Mouse (Mus musculus) cerebellum, adult 2 months (tissue): ENCODE data around the gene Tmem116.

ENCODE experiments used
- CTCF ChIP-seq: fragments of 200-500 bp; IDR thresholded peaks from 2 replicates; pipeline ENCODE4 v1.5.1; 2011; ENCODE audit warnings: low read depth, mild to moderate bottlenecking, control low read depth, low read length, moderate library complexity, borderline replicate concordance; ENCODE audit not compliant: insufficient read depth
- POLR2A ChIP-seq: fragments of 200-500 bp; IDR thresholded peaks from 2 replicates; pipeline ENCODE4 v1.6.1; 2011; ENCODE audit warnings: low read length, control low read depth, borderline replicate concordance; ENCODE audit not compliant: insufficient read depth

DNA sequence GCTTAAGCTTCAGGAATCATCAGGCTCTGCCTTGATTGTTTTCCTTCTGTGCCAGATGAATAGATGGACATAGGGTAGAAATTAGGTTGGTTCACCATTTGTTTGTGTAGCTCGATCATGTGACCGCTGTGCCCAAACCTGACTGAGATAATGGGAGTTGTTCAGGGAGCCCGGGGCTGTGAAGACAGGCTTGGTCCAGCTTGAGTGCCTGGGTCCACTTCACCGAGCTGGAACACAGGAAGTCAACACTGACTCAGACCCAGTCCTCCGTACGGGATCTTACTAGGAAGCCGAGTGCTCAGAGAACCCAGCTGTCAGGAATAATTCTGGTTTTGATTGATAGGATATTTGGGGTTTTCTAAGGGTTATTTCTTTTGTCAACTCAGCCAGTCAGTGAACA lies 22.9 kb downstream of the Tmem116 start:
- TF ChIP-seq CTCF (no peak), POLR2A (no peak)
